12 mouse cellular contexts compared by ENCODE assay signal in genomic region chr9:41526126-41526525, GRCm38 (mm10).
DNase-seq lines count a peak whose midpoint lies in the region; ATAC-seq and TF ChIP-seq lines count a peak whose summit lies in the region.
"Had no signal": no experiment of that assay in that cellular context is flagged by ENCODE, and none has a peak within 500 bp of the region (broad histone marks: within the 10 kb centered on the region; RNA-seq: fewer than 3 reads in every experiment).

No protein-coding gene starts in this region.

- no peaks in the 10 kb centered on the region for H3K36me3 ChIP-seq in heart, embryonic 16.5 days (ENCODE audit: control insufficient read depth, insufficient read depth)
- 0 out of 2 replicates have a peak, but pooled peaks cover 7% of the 10 kb centered on the region for H3K36me3 ChIP-seq in limb, embryonic 14.5 days (ENCODE audit: control insufficient read depth, insufficient read depth, low read length)

- ATAC-seq in heart, embryonic 16.5 days (replicated peaks; ENCODE audit: extremely low read depth, insufficient read depth, low FRiP score): 0 out of 2 replicates have a peak, but pooled peaks have one; percentile 18
- ATAC-seq in limb, embryonic 14.5 days (ENCODE audit: low FRiP score, low read depth): no peak

- intact Hi-C loops in heart, postnatal 14 days (cut with DNase I): no loop called here

- no peaks in the 10 kb centered on the region for H3K27me3 ChIP-seq in heart, embryonic 16.5 days (ENCODE audit: control insufficient read depth, insufficient read depth, low read length)
- no peaks in the 10 kb centered on the region for H3K27me3 ChIP-seq in limb, embryonic 14.5 days (ENCODE audit: control insufficient read depth, insufficient read depth, low read length)

- WGBS in heart, embryonic 16.5 days: 46% methylated on average over 8 of the region's 8 CpGs
- 54% methylated on average over 8 of the region's 8 CpGs for WGBS in limb, embryonic 14.5 days

- H3K9me3 ChIP-seq in heart, embryonic 16.5 days (replicated peaks; ENCODE audit: control insufficient read depth, low read length): no peaks in the 10 kb centered on the region
- H3K9me3 ChIP-seq in limb, embryonic 14.5 days (ENCODE audit: control insufficient read depth, low read length): no peaks in the 10 kb centered on the region

- H3K4me1 ChIP-seq in heart, embryonic 16.5 days (ENCODE audit: control insufficient read depth, insufficient read depth, low read length): peaks cover 4% of the 10 kb centered on the region; the same call in 1 of the 2 replicates
- peaks cover 27% of the 10 kb centered on the region for H3K4me1 ChIP-seq in limb, embryonic 14.5 days (ENCODE audit: control insufficient read depth, insufficient read depth, low read length)

- H3K27ac ChIP-seq in heart, embryonic 16.5 days (ENCODE audit: low read length): peak overlapping the region; percentile 50; the same call in 1 of the 2 replicates
- H3K27ac ChIP-seq in limb, embryonic 14.5 days (replicated peaks; ENCODE audit: low read depth, low read length): 0 out of 2 replicates have a peak overlapping the region, but pooled peaks have one; percentile 76
- H3K27ac ChIP-seq: macrophage had no signal

- no peak for TF ChIP-seq POLR2A in limb, embryonic 14.5 days (IDR thresholded peaks at IDR 0.05; ENCODE audit: borderline replicate concordance, extremely low read depth, insufficient read depth, insufficient read length)

- no peak overlapping the region for H3K4me3 ChIP-seq in heart, embryonic 16.5 days (ENCODE audit: low read length)
- no peak overlapping the region for H3K4me3 ChIP-seq in limb, embryonic 14.5 days (replicated peaks; ENCODE audit: low read length)

- H3K9ac ChIP-seq in heart, embryonic 16.5 days (ENCODE audit: low read length): peak overlapping the region; percentile 11; the same call in 1 of the 2 replicates
- no peak overlapping the region for H3K9ac ChIP-seq in limb, embryonic 14.5 days (ENCODE audit: low read depth, low read length, severe bottlenecking)

- 0 out of 2 replicates have a peak overlapping the region, but pooled peaks have one; percentile 23 for H3K4me2 ChIP-seq in heart, embryonic 16.5 days (ENCODE audit: low read depth, low read length)
- H3K4me2 ChIP-seq in limb, embryonic 14.5 days (replicated peaks; ENCODE audit: low read depth, low read length, severe bottlenecking): no peak overlapping the region

- DNase-seq in heart, postnatal 14 days: no peak
- DNase-seq in adrenal gland, postnatal 14 days: peak; percentile 43
- DNase-seq in fat pad, adult 2 months (ENCODE audit: extremely low read depth, low read depth, low spot score): peak; percentile 84
- DNase-seq in limb, embryonic 14.5 days (ENCODE audit: low spot score): no peak
- no peak for DNase-seq in cerebellum, adult 11-12 months
- DNase-seq in kidney, postnatal 4 days: no peak
- no peak for DNase-seq in cerebellum, adult 18-20 months
- DNase-seq: cerebellum, postnatal 14 days; gastrocnemius, postnatal 10 days; kidney, adult 8-10 months had no signal

Comparison
In these comparisons a context has a peak if more than half of its experiments do, and no peak if none do; other contexts are left out.
1. DNase-seq: peak in adrenal gland, postnatal 14 days (single experiment) and fat pad, adult 2 months (single experiment); none in heart, postnatal 14 days (0 of 2), limb, embryonic 14.5 days (single experiment), cerebellum, adult 11-12 months (single experiment), kidney, postnatal 4 days (0 of 2) and cerebellum, adult 18-20 months (0 of 2).